Mouse (Mus musculus): ENCODE results near the gene Gal3st2. TPM values are rescaled to one million over a fixed set of nuclear protein-coding genes. Genes with fewer than 3 reads are reported as not detected.
"Not testable (repeated sequence)": the region's sequence is repeated elsewhere in the genome, so short reads cannot be mapped to it uniquely, and the experiment has no call there.

Gal3st2 gene
- polyA plus RNA-seq (2014; fragmentation: Nextera tagmentation; extraction: Ambion mirVana) = not detected in 2 replicates

- not testable (repeated sequence) for H3K4me1 ChIP-seq (ENCODE audit: control insufficient read depth, insufficient read depth, low read length); H3K27me3 ChIP-seq (ENCODE audit: control insufficient read depth, insufficient read depth, low read length); H3K27ac ChIP-seq (ENCODE audit: low read depth, low read length); H3K9me3 ChIP-seq (ENCODE audit: control insufficient read depth, low read length); H3K4me3 ChIP-seq (ENCODE audit: low read length); H3K9ac ChIP-seq (ENCODE audit: low read depth, low read length); H3K36me3 ChIP-seq (ENCODE audit: control insufficient read depth, insufficient read depth, low read length); H3K4me2 ChIP-seq (replicated peaks; ENCODE audit: low read depth, low read length)
- ATAC-seq (ENCODE audit: low FRiP score, low TSS enrichment) = 0 out of 2 replicates have a peak, but pooled peaks have one; percentile 41
- WGBS = 74% methylated on average over 2 of the region's 2 CpGs
Observed at GRCm38 (mm10) chr1:93861048-93861447, at the start of gene Gal3st2. Gene Gal3st2, plus strand, starts transcription at chr1:93861306.

DNA sequence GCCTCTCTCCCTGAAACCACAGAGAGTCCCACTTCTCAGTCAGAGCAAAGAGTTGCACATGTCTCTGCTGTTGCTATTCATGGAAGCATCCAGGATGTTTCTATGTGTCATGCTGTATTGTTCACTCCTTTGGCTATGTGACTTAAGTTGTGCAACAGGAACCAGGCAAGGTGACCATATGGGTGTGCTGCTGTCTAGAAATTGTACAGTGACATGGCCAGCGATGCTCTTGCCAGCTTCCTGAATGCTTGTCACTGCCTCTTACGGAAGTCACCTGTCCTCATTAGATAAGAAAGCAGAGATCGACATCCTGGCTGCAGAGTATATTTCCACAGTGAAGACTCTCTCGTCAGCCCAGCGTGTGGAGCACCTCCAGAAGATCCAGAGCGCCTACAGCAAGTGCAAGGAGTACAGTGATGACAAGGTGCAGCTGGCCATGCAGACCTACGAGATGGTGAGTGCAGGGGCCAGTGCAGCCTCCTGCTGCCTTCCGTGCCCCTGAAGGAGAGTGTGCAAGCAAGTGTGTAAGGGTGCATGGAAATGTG lies 49.5 kb upstream of the Gal3st2 start:
- WGBS = 83% methylated on average over 8 of the region's 8 CpGs
- no peaks in the 10 kb centered on the region for H3K9me3 ChIP-seq (ENCODE audit: control insufficient read depth, low read length)
- H3K27me3 ChIP-seq (ENCODE audit: control insufficient read depth, insufficient read depth, low read length) = no peaks in the 10 kb centered on the region
- no peak overlapping the region for H3K27ac ChIP-seq (ENCODE audit: low read depth, low read length)
- no peak for ATAC-seq (ENCODE audit: low FRiP score, low TSS enrichment)
- H3K36me3 ChIP-seq (ENCODE audit: control insufficient read depth, insufficient read depth, low read length) = peaks cover 90% of the 10 kb centered on the region
- H3K4me2 ChIP-seq (replicated peaks; ENCODE audit: low read depth, low read length) = no peak overlapping the region
- H3K4me3 ChIP-seq (ENCODE audit: low read length) = no peak overlapping the region
- no peak overlapping the region for H3K9ac ChIP-seq (ENCODE audit: low read depth, low read length)
- no peaks in the 10 kb centered on the region for H3K4me1 ChIP-seq (ENCODE audit: control insufficient read depth, insufficient read depth, low read length)

DNA sequence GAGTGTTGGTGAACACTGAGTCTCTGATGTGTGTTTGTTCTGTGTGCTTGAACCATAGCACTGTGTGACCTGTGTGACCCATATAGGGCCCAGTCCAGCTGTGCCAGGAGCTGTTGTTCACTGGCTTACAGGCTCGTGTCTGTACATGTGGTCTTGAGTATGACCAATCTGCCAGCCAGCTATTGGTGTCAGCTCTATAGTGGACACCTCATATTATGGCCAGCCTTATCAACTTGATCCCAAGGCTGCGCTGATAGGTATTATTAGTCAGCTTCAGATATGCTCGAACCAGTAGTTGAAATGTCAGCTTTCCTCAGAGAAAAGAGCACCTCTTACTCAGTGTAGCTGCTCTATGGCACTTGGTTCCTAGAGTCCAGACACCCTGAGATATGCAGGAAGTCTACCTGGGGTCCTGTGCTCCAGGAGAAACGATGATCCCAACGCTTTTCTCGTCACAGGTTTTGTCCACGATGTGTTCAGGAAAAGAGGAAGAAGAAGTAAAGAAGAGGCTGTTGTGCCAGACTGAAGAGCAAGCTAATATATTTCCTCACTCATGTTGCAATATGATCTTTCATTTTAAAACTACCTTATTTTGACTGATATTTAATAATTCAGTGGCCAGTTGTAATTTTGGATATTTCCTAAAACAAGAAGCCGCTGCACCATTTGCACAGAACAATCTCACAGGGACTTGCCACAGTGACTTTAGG lies 43.1 kb upstream of the Gal3st2 start:
- H3K36me3 ChIP-seq (ENCODE audit: control insufficient read depth, insufficient read depth, low read length) = peaks cover 86% of the 10 kb centered on the region
- H3K27me3 ChIP-seq (ENCODE audit: control insufficient read depth, insufficient read depth, low read length) = no peaks in the 10 kb centered on the region
- H3K4me3 ChIP-seq (ENCODE audit: low read length) = no peak overlapping the region
- ATAC-seq (ENCODE audit: low FRiP score, low TSS enrichment) = no peak
- no peak overlapping the region for H3K9ac ChIP-seq (ENCODE audit: low read depth, low read length)
- no peak overlapping the region for H3K4me2 ChIP-seq (replicated peaks; ENCODE audit: low read depth, low read length)
- no peak overlapping the region for H3K27ac ChIP-seq (ENCODE audit: low read depth, low read length)
- H3K9me3 ChIP-seq (ENCODE audit: control insufficient read depth, low read length) = no peaks in the 10 kb centered on the region
- no peaks in the 10 kb centered on the region for H3K4me1 ChIP-seq (ENCODE audit: control insufficient read depth, insufficient read depth, low read length)
- 94% methylated on average over 8 of the region's 8 CpGs for WGBS

- H3K27me3 ChIP-seq (ENCODE audit: control insufficient read depth, insufficient read depth, low read length) = no peaks in the 10 kb centered on the region
- no peak overlapping the region for H3K9ac ChIP-seq (ENCODE audit: low read depth, low read length)
- H3K27ac ChIP-seq (ENCODE audit: low read depth, low read length) = no peak overlapping the region
- no peak for ATAC-seq (ENCODE audit: low FRiP score, low TSS enrichment)
- H3K36me3 ChIP-seq (ENCODE audit: control insufficient read depth, insufficient read depth, low read length) = peaks cover 79% of the 10 kb centered on the region
- WGBS = 87% methylated on average over 7 of the region's 7 CpGs
- H3K4me1 ChIP-seq (ENCODE audit: control insufficient read depth, insufficient read depth, low read length) = no peaks in the 10 kb centered on the region
- H3K4me2 ChIP-seq (replicated peaks; ENCODE audit: low read depth, low read length) = no peak overlapping the region
- no peaks in the 10 kb centered on the region for H3K9me3 ChIP-seq (ENCODE audit: control insufficient read depth, low read length)
- H3K4me3 ChIP-seq (ENCODE audit: low read length) = no peak overlapping the region
Observed at GRCm38 (mm10) chr1:93818722-93819121, 42.4 kb upstream of the Gal3st2 start.

GRCm38 (mm10) chr1:93823796-93824495 lies 37.2 kb upstream of the Gal3st2 start:
- H3K9me3 ChIP-seq (ENCODE audit: control insufficient read depth, low read length) = no peaks in the 10 kb centered on the region
- peaks cover 4% of the 10 kb centered on the region; the same call in 1 of the 2 replicates for H3K4me1 ChIP-seq (ENCODE audit: control insufficient read depth, insufficient read depth, low read length)
- no peak for ATAC-seq (ENCODE audit: low FRiP score, low TSS enrichment)
- peak overlapping the region; percentile 90; the same call in 1 of the 2 replicates for H3K27ac ChIP-seq (ENCODE audit: low read depth, low read length)
- no peak overlapping the region for H3K9ac ChIP-seq (ENCODE audit: low read depth, low read length)
- no peak overlapping the region for H3K4me3 ChIP-seq (ENCODE audit: low read length)
- WGBS = 75% methylated on average over 3 of the region's 3 CpGs
- no peaks in the 10 kb centered on the region for H3K27me3 ChIP-seq (ENCODE audit: control insufficient read depth, insufficient read depth, low read length)
- no peak overlapping the region for H3K4me2 ChIP-seq (replicated peaks; ENCODE audit: low read depth, low read length)
- peaks cover 26% of the 10 kb centered on the region for H3K36me3 ChIP-seq (ENCODE audit: control insufficient read depth, insufficient read depth, low read length)

DNA sequence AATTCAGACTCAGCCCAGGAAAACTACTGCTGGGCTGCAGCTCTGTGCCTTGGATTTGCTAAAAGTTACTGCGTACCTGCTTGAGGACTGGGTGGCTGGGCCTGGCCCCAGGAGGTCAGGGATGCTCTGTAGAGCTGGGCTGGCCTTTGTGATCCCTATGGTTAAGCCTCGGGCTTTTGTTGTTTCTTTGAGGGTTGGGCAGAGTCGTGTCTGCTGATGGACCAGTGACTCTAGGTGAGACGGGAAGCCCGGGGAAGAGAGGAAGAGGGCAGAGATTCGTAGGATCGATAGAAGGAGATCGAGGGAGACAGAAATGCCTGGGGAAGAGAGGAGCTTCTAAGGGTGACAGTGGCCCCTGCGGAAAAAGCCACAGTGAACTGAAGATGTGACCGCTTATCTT lies 36.5 kb upstream of the Gal3st2 start, which contains the start of gene D2hgdh:
Gene D2hgdh, plus strand, starts transcription at position 301 of the 400 bp plus-strand sequence.
- Histone ChIP-seq H3K9me3 (ENCODE audit: control insufficient read depth, low read length) (no peaks in the 10 kb centered on the region), H3K27me3 (ENCODE audit: control insufficient read depth, insufficient read depth, low read length) (no peaks in the 10 kb centered on the region), H3K36me3 (ENCODE audit: control insufficient read depth, insufficient read depth, low read length) (peaks cover 20% of the 10 kb centered on the region), H3K4me1 (ENCODE audit: control insufficient read depth, insufficient read depth, low read length) (peaks cover 4% of the 10 kb centered on the region; the same call in 1 of the 2 replicates), H3K9ac (ENCODE audit: low read depth, low read length) (peak within 1 kb of the TSS; percentile 65), H3K4me2 (replicated peaks; ENCODE audit: low read depth, low read length) (peak within 1 kb of the TSS; percentile 56), H3K4me3 (ENCODE audit: low read length) (peak within 1 kb of the TSS; percentile 46), H3K27ac (ENCODE audit: low read depth, low read length) (peak within 1 kb of the TSS; percentile 90)
- WGBS = 4% methylated on average over 10 of the region's 10 CpGs
- ATAC-seq (ENCODE audit: low FRiP score, low TSS enrichment) = peak; percentile 14; the same call in 1 of the 2 replicates

GRCm38 (mm10) chr1:93825105-93825674 lies 35.9 kb upstream of the Gal3st2 start:
- WGBS = under 1% methylated on average over 30 of the region's 30 CpGs

GRCm38 (mm10) chr1:93825771-93826539 lies 35.2 kb upstream of the Gal3st2 start:
- 0 out of 2 replicates have a peak, but pooled peaks have one; percentile 24 for ATAC-seq (ENCODE audit: low FRiP score, low TSS enrichment)
- H3K27ac ChIP-seq (ENCODE audit: low read depth, low read length) = peak overlapping the region; percentile 90; the same call in 1 of the 2 replicates
- no peaks in the 10 kb centered on the region for H3K27me3 ChIP-seq (ENCODE audit: control insufficient read depth, insufficient read depth, low read length)
- peaks cover 4% of the 10 kb centered on the region; the same call in 1 of the 2 replicates for H3K4me1 ChIP-seq (ENCODE audit: control insufficient read depth, insufficient read depth, low read length)
- no peaks in the 10 kb centered on the region for H3K9me3 ChIP-seq (ENCODE audit: control insufficient read depth, low read length)
- peak overlapping the region; percentile 56 for H3K4me2 ChIP-seq (replicated peaks; ENCODE audit: low read depth, low read length)
- H3K9ac ChIP-seq (ENCODE audit: low read depth, low read length) = peak overlapping the region; percentile 65; the same call in 1 of the 2 replicates
- peak overlapping the region; percentile 46 for H3K4me3 ChIP-seq (ENCODE audit: low read length)
- H3K36me3 ChIP-seq (ENCODE audit: control insufficient read depth, insufficient read depth, low read length) = peaks cover 7% of the 10 kb centered on the region
- WGBS = 39% methylated on average over 27 of the region's 27 CpGs

More at GRCm38 (mm10) chr1:93825105-93825674, 35.9 kb upstream of the Gal3st2 start:
- Histone ChIP-seq H3K36me3 (ENCODE audit: control insufficient read depth, insufficient read depth, low read length) (peaks cover 14% of the 10 kb centered on the region), H3K27ac (ENCODE audit: low read depth, low read length) (peak overlapping the region; percentile 90), H3K4me2 (replicated peaks; ENCODE audit: low read depth, low read length) (peak overlapping the region; percentile 56), H3K9ac (ENCODE audit: low read depth, low read length) (peak overlapping the region; percentile 65), H3K4me3 (ENCODE audit: low read length) (peak overlapping the region; percentile 46), H3K4me1 (ENCODE audit: control insufficient read depth, insufficient read depth, low read length) (peaks cover 4% of the 10 kb centered on the region; the same call in 1 of the 2 replicates), H3K27me3 (ENCODE audit: control insufficient read depth, insufficient read depth, low read length) (no peaks in the 10 kb centered on the region), H3K9me3 (ENCODE audit: control insufficient read depth, low read length) (no peaks in the 10 kb centered on the region)
- ATAC-seq (ENCODE audit: low FRiP score, low TSS enrichment) = peak; percentile 97

Data from kidney, embryonic 14.5 days (tissue).